ENCODE assay signal across 8 mouse cellular contexts in the genomic region with DNA sequence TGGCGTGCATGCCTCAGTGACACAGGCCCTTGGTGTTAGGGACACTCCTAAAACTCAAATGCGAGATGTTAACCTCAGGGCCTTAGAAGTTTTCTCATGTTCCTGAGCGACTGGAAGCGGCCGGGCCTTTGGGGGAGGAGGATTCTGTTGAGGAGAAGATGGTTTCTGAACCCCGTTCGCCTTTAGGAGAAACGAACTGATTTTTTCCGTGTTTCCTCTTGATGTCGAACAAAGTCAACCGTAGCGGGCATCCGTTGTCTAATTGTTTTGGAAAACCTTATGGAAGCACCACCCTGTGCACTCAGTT. TPM values are rescaled to one million over a fixed set of nuclear protein-coding genes. Genes with fewer than 3 reads are reported as not detected.
DNase-seq lines count a peak whose midpoint lies in the region; ATAC-seq and TF ChIP-seq lines count a peak whose summit lies in the region.

No protein-coding gene starts in this region.

- no peaks in the 10 kb centered on the region for H3K27me3 ChIP-seq in liver, adult 2 months (ENCODE audit: control insufficient read depth, insufficient read depth, low read length)
- peaks cover 6% of the 10 kb centered on the region; the same call in 1 of the 2 replicates for H3K27me3 ChIP-seq in embryonic facial prominence, embryonic 12.5 days
- no peaks in the 10 kb centered on the region for H3K27me3 ChIP-seq in intestine, postnatal 0 days (replicated peaks; ENCODE audit: control insufficient read depth, insufficient read depth, low read length)
- no peaks in the 10 kb centered on the region for H3K27me3 ChIP-seq in neural tube, embryonic 14.5 days (ENCODE audit: control insufficient read depth, insufficient read depth, low read length)

- H3K4me2 ChIP-seq in embryonic facial prominence, embryonic 12.5 days (replicated peaks), result peak overlapping the region; percentile 66
- peak overlapping the region; percentile 76 for H3K4me2 ChIP-seq in intestine, postnatal 0 days (replicated peaks; ENCODE audit: low read depth)
- H3K4me2 ChIP-seq in neural tube, embryonic 14.5 days (ENCODE audit: low read depth, low read length), result peak overlapping the region; percentile 89

- H3K36me3 ChIP-seq in liver, adult 2 months (ENCODE audit: control insufficient read depth, insufficient read depth, low read length), result no peaks in the 10 kb centered on the region
- no peaks in the 10 kb centered on the region for H3K36me3 ChIP-seq in embryonic facial prominence, embryonic 12.5 days
- H3K36me3 ChIP-seq in intestine, postnatal 0 days (ENCODE audit: control insufficient read depth, insufficient read depth), result no peaks in the 10 kb centered on the region
- no peaks in the 10 kb centered on the region for H3K36me3 ChIP-seq in neural tube, embryonic 14.5 days (ENCODE audit: control insufficient read depth, insufficient read depth, low read length)

- H3K9ac ChIP-seq in liver, adult 2 months (ENCODE audit: low read depth, low read length), result peak overlapping the region; percentile 93
- peak overlapping the region; percentile 84 for H3K9ac ChIP-seq in embryonic facial prominence, embryonic 12.5 days
- H3K9ac ChIP-seq in intestine, postnatal 0 days (ENCODE audit: low read depth, low read length), result peak overlapping the region; percentile 86
- H3K9ac ChIP-seq in neural tube, embryonic 14.5 days (replicated peaks; ENCODE audit: low read depth, low read length), result peak overlapping the region; percentile 80

- peaks cover 8% of the 10 kb centered on the region for H3K4me1 ChIP-seq in liver, adult 2 months (ENCODE audit: control insufficient read depth, insufficient read depth, low read length)
- peaks cover 7% of the 10 kb centered on the region; the same call in 1 of the 2 replicates for H3K4me1 ChIP-seq in embryonic facial prominence, embryonic 12.5 days
- H3K4me1 ChIP-seq in intestine, postnatal 0 days (replicated peaks; ENCODE audit: control insufficient read depth, insufficient read depth, low read length), result no peaks in the 10 kb centered on the region
- H3K4me1 ChIP-seq in neural tube, embryonic 14.5 days (ENCODE audit: control insufficient read depth, insufficient read depth, low read length), result peaks cover 7% of the 10 kb centered on the region

- intact Hi-C loops in gastrocnemius, postnatal 36 days (cut with DNase I), result no loop called here

- peak overlapping the region; percentile 93 for H3K27ac ChIP-seq in liver, adult 2 months (replicated peaks; ENCODE audit: insufficient read depth, low read depth, low read length)
- H3K27ac ChIP-seq in embryonic facial prominence, embryonic 12.5 days, result peak overlapping the region; percentile 90
- peak overlapping the region; percentile 88 for H3K27ac ChIP-seq in intestine, postnatal 0 days (ENCODE audit: low read depth, low read length)
- peak overlapping the region; percentile 87 for H3K27ac ChIP-seq in neural tube, embryonic 14.5 days (ENCODE audit: low read depth, low read length)

- peaks cover 3% of the 10 kb centered on the region; the same call in 1 of the 2 replicates for H3K79me2 ChIP-seq in liver, adult 2 months (ENCODE audit: control insufficient read depth, insufficient read depth, low read length)

- no peak for DNase-seq in liver, adult 2 months (ENCODE audit: extremely low read depth, low read depth, low spot score)
- DNase-seq in liver, result no peak
- no peak for DNase-seq in gastrocnemius, postnatal 36 days
- no peak for DNase-seq in cerebellum, adult 9-11 months
- no peak for DNase-seq in urinary bladder, postnatal 36 days (ENCODE audit: low spot score in 2 of 2)

- under 1% methylated on average over 13 of the region's 13 CpGs for WGBS in liver, adult 2 months
- WGBS in embryonic facial prominence, embryonic 12.5 days, result 1% methylated on average over 13 of the region's 13 CpGs
- WGBS in intestine, postnatal 0 days, result under 1% methylated on average over 13 of the region's 13 CpGs
- 1% methylated on average over 13 of the region's 13 CpGs for WGBS in neural tube, embryonic 14.5 days

- no peak for ATAC-seq in embryonic facial prominence, embryonic 12.5 days (ENCODE audit: insufficient number of reproducible peaks, insufficient read depth, low FRiP score, low TSS enrichment)
- ATAC-seq in intestine, postnatal 0 days, result no peak
- ATAC-seq in neural tube, embryonic 14.5 days (ENCODE audit: low read depth), result no peak

- H3K4me3 ChIP-seq in liver, adult 2 months (ENCODE audit: insufficient read depth, low read depth, low read length), result peak overlapping the region; percentile 92
- H3K4me3 ChIP-seq in embryonic facial prominence, embryonic 12.5 days, result peak overlapping the region; percentile 85
- H3K4me3 ChIP-seq in intestine, postnatal 0 days (ENCODE audit: low read depth, low read length), result peak overlapping the region; percentile 85
- peak overlapping the region; percentile 92 for H3K4me3 ChIP-seq in neural tube, embryonic 14.5 days (ENCODE audit: low read depth, low read length)

- no peaks in the 10 kb centered on the region for H3K9me3 ChIP-seq in embryonic facial prominence, embryonic 12.5 days
- H3K9me3 ChIP-seq in intestine, postnatal 0 days (ENCODE audit: control insufficient read depth), result no peaks in the 10 kb centered on the region
- no peaks in the 10 kb centered on the region for H3K9me3 ChIP-seq in neural tube, embryonic 14.5 days (ENCODE audit: control insufficient read depth, low read length)

- TF ChIP-seq POLR2A in liver, adult 2 months (IDR thresholded peaks at IDR 0.05; ENCODE audit: extremely low read depth, insufficient read depth, low read length), result no peak; the same call in 1 of the 2 replicates

- TF ChIP-seq CTCF in liver, adult 2 months (IDR thresholded peaks at IDR 0.05; ENCODE audit: low read depth, low read length), result no peak
- no peak for TF ChIP-seq CTCF in intestine, postnatal 0 days (IDR thresholded peaks at IDR 0.05; ENCODE audit: low read depth)

RNA-seq across cellular contexts. Expression of a gene that starts 1.1 kb away (rescaled TPM):
- 9.3 and 9.7 TPM in 2 replicates for total RNA-seq in liver, adult 2 months (2014; rRNA removed)
- polyA plus RNA-seq in liver, adult 2 months (2012; rRNA removed), result 0.91 and 1.3 TPM in 2 replicates
- polyA plus RNA-seq in embryonic facial prominence, embryonic 12.5 days (2016; fragmentation: Nextera tagmentation; extraction: Ambion mirVana), result 172 and 185 TPM in 2 replicates
- polyA plus RNA-seq in intestine, postnatal 0 days (2015; fragmentation: Nextera tagmentation; extraction: Ambion mirVana), result 104 and 116 TPM in 2 replicates
- 92.3 and 111 TPM in 2 replicates for polyA plus RNA-seq in neural tube, embryonic 14.5 days (2014; fragmentation: Nextera tagmentation; extraction: Ambion mirVana)
- total RNA-seq in gastrocnemius, postnatal 36 days (2021), result 10 to 100 TPM; 25.1 to 27.2 TPM

RNA-seq across cellular contexts. Expression of a gene that starts 10.2 kb away (rescaled TPM):
- 14.4 TPM in 2 replicates for total RNA-seq in liver, adult 2 months (2014; rRNA removed)
- 6.5 and 6.8 TPM in 2 replicates for polyA plus RNA-seq in liver, adult 2 months (2012; rRNA removed)
- 12.7 and 13.2 TPM in 2 replicates for polyA plus RNA-seq in embryonic facial prominence, embryonic 12.5 days (2016; fragmentation: Nextera tagmentation; extraction: Ambion mirVana)
- 3.7 and 3.8 TPM in 2 replicates for polyA plus RNA-seq in intestine, postnatal 0 days (2015; fragmentation: Nextera tagmentation; extraction: Ambion mirVana)
- 20.5 and 21.3 TPM in 2 replicates for polyA plus RNA-seq in neural tube, embryonic 14.5 days (2014; fragmentation: Nextera tagmentation; extraction: Ambion mirVana)
- 10 to 100 TPM; 15.3 to 16.3 TPM for total RNA-seq in gastrocnemius, postnatal 36 days (2021)

RNA-seq across cellular contexts. Expression of a gene that starts 53.6 kb away (rescaled TPM):
- 0.20 and 0.37 TPM in 2 replicates for total RNA-seq in liver, adult 2 months (2014; rRNA removed)
- polyA plus RNA-seq in liver, adult 2 months (2012; rRNA removed), result 0.02 and 0.06 TPM in 2 replicates
- polyA plus RNA-seq in embryonic facial prominence, embryonic 12.5 days (2016; fragmentation: Nextera tagmentation; extraction: Ambion mirVana), result 6.4 and 7.7 TPM in 2 replicates
- polyA plus RNA-seq in intestine, postnatal 0 days (2015; fragmentation: Nextera tagmentation; extraction: Ambion mirVana), result 0.07 TPM in 1 of 2 replicates, not detected in the other
- 0.39 and 0.40 TPM in 2 replicates for polyA plus RNA-seq in neural tube, embryonic 14.5 days (2014; fragmentation: Nextera tagmentation; extraction: Ambion mirVana)
- total RNA-seq in gastrocnemius, postnatal 36 days (2021), result 100 to 1,000 TPM; 417 to 539 TPM

Comparison
In these comparisons a context has a peak if more than half of its experiments do, and no peak if none do; other contexts are left out.
1. RNA of a gene that starts 1.1 kb away (polyA plus RNA-seq): 172 to 185 TPM in embryonic facial prominence, embryonic 12.5 days, 104 to 116 TPM in intestine, postnatal 0 days and 92.3 to 111 TPM in neural tube, embryonic 14.5 days; 0.91 to 1.3 TPM in liver, adult 2 months; every median in the first group is over 10 times any median in the second.
2. Peak in every context shown above with its lines, with median percentiles within 50 percentile points of each other: H3K27ac ChIP-seq, H3K4me3 ChIP-seq, H3K9ac ChIP-seq and H3K4me2 ChIP-seq.